Mouse (Mus musculus): Measurements from ENCODE around the gene Kri1. TPM values are rescaled to one million over a fixed set of nuclear protein-coding genes. Genes with fewer than 3 reads are reported as not detected.

Gene Kri1
- polyA plus RNA-seq, 1 experiment from 2014 or later = 15.4 TPM

DNA sequence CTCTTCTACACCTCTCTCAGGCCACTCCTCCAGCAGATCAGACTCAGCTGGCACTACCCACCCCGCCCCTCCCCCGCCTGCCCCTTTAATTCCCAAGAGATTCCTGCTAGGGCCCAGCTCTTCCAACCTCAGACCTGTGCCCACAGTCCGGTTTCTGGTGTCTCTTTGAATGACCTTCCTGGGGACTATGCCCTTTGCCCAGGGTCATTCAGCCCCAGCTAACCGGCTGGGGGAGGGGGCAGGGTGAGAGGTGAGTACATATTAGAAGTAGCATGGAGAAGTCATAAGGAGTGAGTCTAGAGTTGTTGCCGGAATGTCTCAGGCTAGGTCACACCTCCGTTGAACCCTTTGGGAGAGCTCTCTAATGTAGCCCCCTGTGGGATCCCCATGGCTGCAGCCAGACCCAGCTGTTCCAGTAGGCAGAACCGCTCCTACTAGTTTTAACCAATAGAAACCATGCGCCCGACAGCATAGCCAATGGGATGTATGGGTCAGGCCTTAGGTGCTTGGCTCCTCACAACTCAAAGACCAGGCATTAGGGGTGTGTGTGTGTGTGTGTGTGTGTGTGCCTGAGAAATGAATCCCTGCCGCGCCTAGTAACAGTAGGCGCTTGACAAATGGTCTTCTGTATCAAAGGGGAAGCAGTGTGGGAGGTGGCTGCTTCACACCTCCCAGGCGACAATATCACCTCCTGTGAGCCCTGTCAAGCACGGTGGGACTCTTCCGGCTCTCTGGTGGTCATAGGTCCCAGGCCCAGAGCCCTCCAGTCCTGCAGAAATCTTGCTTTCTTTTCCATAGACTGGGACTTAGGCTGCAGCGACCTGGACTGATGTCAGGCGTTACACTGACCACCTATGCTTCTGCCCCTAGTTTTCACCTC lies 37.9 kb downstream of the Kri1 start:
- H3K4me3 ChIP-seq = no peak overlapping the region
- H3K9ac ChIP-seq = no peak overlapping the region
- whole genome bisulfite sequencing = 43% methylated on average over 17 of the region's 17 CpGs
- H3K4me1 ChIP-seq = peaks cover 11% of the 10 kb centered on the region
- ATAC-seq = no peak
- H3K27me3 ChIP-seq = peaks cover 74% of the 10 kb centered on the region
- no peaks in the 10 kb centered on the region for H3K9me3 ChIP-seq (replicated peaks)
- no peak overlapping the region for H3K4me2 ChIP-seq
- no peaks in the 10 kb centered on the region for H3K36me3 ChIP-seq (ENCODE audit: poor library complexity, severe bottlenecking)
- H3K27ac ChIP-seq = no peak overlapping the region

DNA sequence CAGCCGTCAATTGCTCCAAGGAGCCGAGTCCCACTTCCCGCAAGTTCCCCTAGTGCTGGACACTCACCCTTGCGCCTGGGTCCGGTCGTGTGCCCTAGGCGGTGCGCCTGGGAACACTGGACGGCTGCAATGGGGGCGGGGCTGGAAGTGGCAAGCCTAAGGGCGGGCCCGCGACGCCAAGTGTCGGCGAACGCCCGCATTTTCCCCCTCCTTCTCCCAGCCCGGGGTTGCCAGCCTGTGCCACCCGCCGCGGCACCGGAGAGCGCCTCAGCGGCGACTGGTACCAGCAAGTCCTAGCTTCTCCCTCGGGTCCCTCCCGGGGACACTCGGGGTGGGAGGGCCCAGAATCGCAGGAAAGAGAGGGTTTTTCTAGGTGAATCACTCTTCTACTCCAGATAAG lies 39.4 kb downstream of the Kri1 start, which contains the start of gene S1pr5:
Gene S1pr5, minus strand, starts transcription at position 118 of the 400 bp plus-strand sequence.
- no peaks in the 10 kb centered on the region for H3K9me3 ChIP-seq (replicated peaks)
- H3K4me2 ChIP-seq = peak within 1 kb of the TSS; percentile 34
- no peak for ATAC-seq
- H3K4me1 ChIP-seq = peaks cover 23% of the 10 kb centered on the region
- H3K9ac ChIP-seq = 0 out of 2 replicates have a peak within 1 kb of the TSS, but pooled peaks have one; percentile 23
- H3K27me3 ChIP-seq = peaks cover 89% of the 10 kb centered on the region
- no peak within 1 kb of the TSS for H3K27ac ChIP-seq
- 2% methylated on average over 30 of the region's 30 CpGs for WGBS
- no peaks in the 10 kb centered on the region for H3K36me3 ChIP-seq (ENCODE audit: poor library complexity, severe bottlenecking)
- H3K4me3 ChIP-seq = no peak within 1 kb of the TSS; the same call in 1 of the 2 replicates

DNA sequence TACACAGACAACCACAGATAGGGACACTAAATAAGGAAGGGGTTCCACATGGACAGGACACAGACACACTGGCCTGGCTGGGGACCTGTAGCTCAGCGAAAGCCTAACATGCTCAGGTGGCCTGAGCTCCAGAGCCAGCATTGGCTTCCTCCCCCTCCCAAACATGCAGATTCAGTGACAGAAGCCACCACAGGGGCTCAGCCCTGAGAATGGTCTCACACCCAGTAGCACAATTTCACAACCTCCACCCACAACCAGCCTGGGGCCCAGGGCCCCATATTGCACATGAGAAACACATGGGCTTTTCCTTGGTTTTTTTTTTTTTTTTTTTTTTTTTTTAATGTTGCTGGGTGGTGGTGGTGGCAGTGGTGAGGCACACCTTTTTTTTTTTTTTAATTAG lies 41.4 kb downstream of the Kri1 start:
- no peak for ATAC-seq
- 69% methylated on average over 1 of the region's 1 CpGs for WGBS
- peaks cover 23% of the 10 kb centered on the region for H3K4me1 ChIP-seq
- H3K9me3 ChIP-seq (replicated peaks) = no peaks in the 10 kb centered on the region
- H3K9ac ChIP-seq = no peak overlapping the region
- no peak overlapping the region for H3K4me2 ChIP-seq
- no peaks in the 10 kb centered on the region for H3K36me3 ChIP-seq (ENCODE audit: poor library complexity, severe bottlenecking)
- peaks cover 93% of the 10 kb centered on the region for H3K27me3 ChIP-seq
- H3K27ac ChIP-seq = no peak overlapping the region
- H3K4me3 ChIP-seq = no peak overlapping the region

DNA sequence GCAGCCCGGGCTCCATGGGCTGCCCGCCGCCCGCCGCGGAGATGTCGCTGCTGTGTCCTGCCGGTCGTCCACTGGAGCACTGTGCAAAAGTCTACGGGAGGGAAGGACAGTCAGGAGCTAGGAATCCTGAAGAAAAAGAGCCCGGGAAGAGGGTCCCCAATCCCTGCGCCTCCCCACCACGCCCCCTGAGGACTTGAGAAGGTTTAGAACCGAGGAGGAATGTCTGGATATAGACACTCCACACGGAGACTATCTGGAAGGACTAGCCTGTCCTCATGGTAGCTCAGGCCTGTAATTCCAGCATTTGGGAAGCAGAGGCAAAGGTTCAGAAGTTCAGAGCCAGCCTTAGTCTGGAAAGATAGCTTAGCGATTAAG lies 42.7 kb downstream of the Kri1 start:
- WGBS = under 1% methylated on average over 16 of the region's 16 CpGs
- H3K4me2 ChIP-seq = peak overlapping the region; percentile 75

DNA sequence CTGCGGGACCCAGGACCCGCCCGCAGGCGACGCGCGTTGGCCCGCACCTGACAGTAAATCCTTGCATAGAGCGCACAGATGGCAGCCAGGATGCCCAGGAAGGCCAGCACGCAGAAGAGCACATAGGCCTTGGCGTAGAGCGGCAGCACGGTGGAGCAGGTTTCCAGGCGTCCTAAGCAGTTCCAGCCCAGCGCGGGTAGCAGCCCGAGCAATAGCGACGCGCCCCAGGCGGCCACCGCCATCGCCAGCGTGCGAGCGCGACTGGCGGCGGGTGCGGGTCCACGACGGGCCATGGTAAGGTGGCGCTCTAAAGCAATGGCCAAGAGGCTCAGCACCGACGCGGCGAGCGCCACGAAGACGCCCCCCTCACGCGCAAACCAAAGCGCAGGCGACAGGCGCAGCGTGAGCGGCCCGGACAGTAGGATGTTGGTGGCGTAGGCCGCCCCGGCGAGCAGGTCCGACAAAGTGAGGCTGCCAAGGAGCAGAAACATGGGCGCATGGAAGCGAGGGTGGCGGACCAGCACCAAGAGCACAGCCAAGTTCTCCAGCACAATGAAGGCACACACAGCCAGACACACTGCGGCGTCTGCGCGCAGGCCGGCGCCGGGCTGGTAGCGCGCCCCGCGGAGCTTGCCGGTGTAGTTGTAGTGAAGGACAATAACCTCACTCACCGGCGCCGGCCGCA lies 43.2 kb downstream of the Kri1 start:
- no peak overlapping the region for H3K27ac ChIP-seq
- H3K4me2 ChIP-seq = peak overlapping the region; percentile 75
- H3K4me3 ChIP-seq = peak overlapping the region; percentile 45
- H3K4me1 ChIP-seq = peaks cover 26% of the 10 kb centered on the region
- no peaks in the 10 kb centered on the region for H3K9me3 ChIP-seq (replicated peaks)
- peak; percentile 30; the same call in 1 of the 2 replicates for ATAC-seq
- H3K27me3 ChIP-seq = peaks cover 79% of the 10 kb centered on the region
- WGBS = under 1% methylated on average over 60 of the region's 72 CpGs
- peak overlapping the region; percentile 57 for H3K9ac ChIP-seq
- no peaks in the 10 kb centered on the region for H3K36me3 ChIP-seq (ENCODE audit: poor library complexity, severe bottlenecking)

More for the DNA sequence above, 42.7 kb downstream of the Kri1 start:
- peaks cover 23% of the 10 kb centered on the region for H3K4me1 ChIP-seq
- peak overlapping the region; percentile 57 for H3K9ac ChIP-seq
- H3K27me3 ChIP-seq = peaks cover 84% of the 10 kb centered on the region
- ATAC-seq = no peak
- peak overlapping the region; percentile 45 for H3K4me3 ChIP-seq
- H3K27ac ChIP-seq = no peak overlapping the region
- H3K36me3 ChIP-seq (ENCODE audit: poor library complexity, severe bottlenecking) = no peaks in the 10 kb centered on the region
- no peaks in the 10 kb centered on the region for H3K9me3 ChIP-seq (replicated peaks)

DNA sequence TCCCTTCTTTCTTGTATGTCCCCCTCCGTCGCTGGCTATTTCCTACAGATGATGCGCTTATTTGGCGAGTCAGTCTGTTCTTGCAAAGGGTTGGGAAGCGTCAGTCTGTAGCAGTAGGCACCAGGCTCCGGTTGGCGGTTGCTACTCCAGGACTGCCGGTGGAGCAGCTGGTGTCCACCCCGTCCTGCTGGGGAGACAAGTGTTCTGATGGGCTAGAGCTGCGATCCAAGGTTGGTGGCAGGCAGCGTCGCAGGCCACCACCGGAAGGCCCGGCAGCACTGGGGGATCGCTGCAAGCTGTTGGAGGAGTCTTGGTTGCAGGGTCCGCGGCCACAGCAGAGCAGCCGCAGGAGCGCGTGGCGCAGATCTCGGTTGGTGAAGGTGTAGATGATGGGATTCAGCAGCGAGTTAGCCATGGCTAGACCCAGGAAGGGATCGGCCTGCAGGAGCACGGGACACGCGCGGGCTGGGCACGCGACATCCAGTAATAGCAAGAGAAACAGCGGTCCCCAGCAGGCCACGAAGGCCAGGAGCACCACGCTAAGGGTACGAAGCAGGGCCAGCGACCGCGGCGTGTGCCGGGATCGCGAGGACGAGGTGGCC lies 43.8 kb downstream of the Kri1 start:
- peaks cover 30% of the 10 kb centered on the region for H3K4me1 ChIP-seq
- H3K36me3 ChIP-seq (ENCODE audit: poor library complexity, severe bottlenecking) = no peaks in the 10 kb centered on the region
- peaks cover 73% of the 10 kb centered on the region for H3K27me3 ChIP-seq
- no peak; the same call in 1 of the 2 replicates for ATAC-seq
- H3K4me3 ChIP-seq = peak overlapping the region; percentile 45
- 5% methylated on average over 42 of the region's 42 CpGs for WGBS
- peak overlapping the region; percentile 57 for H3K9ac ChIP-seq
- H3K9me3 ChIP-seq (replicated peaks) = no peaks in the 10 kb centered on the region
- no peak overlapping the region for H3K27ac ChIP-seq
- peak overlapping the region; percentile 75 for H3K4me2 ChIP-seq

DNA sequence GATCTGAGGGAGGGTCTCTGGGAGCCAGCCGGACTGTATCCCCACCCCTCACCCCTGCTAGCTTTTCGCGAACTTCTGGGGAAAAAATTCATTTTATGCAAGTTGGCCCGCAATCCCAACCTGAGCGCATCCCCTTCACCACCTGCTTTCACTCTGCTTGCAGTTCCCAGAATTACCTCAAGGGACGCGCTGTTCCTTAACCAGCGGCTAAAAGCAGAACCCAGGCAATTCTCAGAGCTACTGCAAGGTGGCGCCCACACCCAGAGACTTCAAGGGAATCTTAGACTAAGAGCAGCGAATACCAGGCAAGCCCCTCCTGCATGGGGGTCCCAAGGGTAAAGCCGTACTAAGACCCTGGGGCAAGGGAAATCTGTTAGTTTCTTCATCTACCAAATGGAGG lies 46.4 kb downstream of the Kri1 start:
- ATAC-seq = no peak
- Histone ChIP-seq H3K9me3 (replicated peaks) (no peaks in the 10 kb centered on the region), H3K9ac (no peak overlapping the region), H3K27me3 (peaks cover 51% of the 10 kb centered on the region), H3K4me2 (no peak overlapping the region), H3K36me3 (ENCODE audit: poor library complexity, severe bottlenecking) (no peaks in the 10 kb centered on the region), H3K27ac (no peak overlapping the region), H3K4me1 (peaks cover 39% of the 10 kb centered on the region), H3K4me3 (no peak overlapping the region)
- WGBS = 5% methylated on average over 11 of the region's 11 CpGs

DNA sequence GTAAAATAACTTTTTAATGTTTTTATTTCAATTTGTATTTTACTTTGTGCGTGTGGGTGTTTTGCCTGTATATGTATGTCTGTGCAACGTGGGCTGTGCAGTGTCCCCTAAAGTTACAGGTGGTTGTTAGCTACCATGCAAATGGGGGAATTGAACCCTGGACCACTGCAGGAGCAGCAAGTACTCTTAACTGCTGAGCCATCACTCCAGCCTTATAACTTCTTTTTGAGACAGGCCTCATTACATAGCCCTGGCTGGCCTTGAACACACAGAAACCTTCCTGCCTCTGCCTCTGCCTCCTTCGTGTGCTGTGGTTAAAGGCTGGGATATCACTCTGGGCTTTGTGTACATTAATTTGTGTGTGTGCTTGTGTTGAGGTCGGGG lies 48.3 kb downstream of the Kri1 start:
- H3K4me3 ChIP-seq = peak overlapping the region; percentile 93
- H3K9me3 ChIP-seq (replicated peaks) = no peaks in the 10 kb centered on the region
- H3K9ac ChIP-seq = peak overlapping the region; percentile 99
- no peak; the same call in 1 of the 2 replicates for ATAC-seq
- 38% methylated on average over 4 of the region's 4 CpGs for WGBS
- H3K4me1 ChIP-seq = peaks cover 30% of the 10 kb centered on the region
- no peak overlapping the region for H3K27ac ChIP-seq
- peak overlapping the region; percentile 83 for H3K4me2 ChIP-seq
- peaks cover 32% of the 10 kb centered on the region for H3K27me3 ChIP-seq
- H3K36me3 ChIP-seq (ENCODE audit: poor library complexity, severe bottlenecking) = peaks cover 13% of the 10 kb centered on the region

DNA sequence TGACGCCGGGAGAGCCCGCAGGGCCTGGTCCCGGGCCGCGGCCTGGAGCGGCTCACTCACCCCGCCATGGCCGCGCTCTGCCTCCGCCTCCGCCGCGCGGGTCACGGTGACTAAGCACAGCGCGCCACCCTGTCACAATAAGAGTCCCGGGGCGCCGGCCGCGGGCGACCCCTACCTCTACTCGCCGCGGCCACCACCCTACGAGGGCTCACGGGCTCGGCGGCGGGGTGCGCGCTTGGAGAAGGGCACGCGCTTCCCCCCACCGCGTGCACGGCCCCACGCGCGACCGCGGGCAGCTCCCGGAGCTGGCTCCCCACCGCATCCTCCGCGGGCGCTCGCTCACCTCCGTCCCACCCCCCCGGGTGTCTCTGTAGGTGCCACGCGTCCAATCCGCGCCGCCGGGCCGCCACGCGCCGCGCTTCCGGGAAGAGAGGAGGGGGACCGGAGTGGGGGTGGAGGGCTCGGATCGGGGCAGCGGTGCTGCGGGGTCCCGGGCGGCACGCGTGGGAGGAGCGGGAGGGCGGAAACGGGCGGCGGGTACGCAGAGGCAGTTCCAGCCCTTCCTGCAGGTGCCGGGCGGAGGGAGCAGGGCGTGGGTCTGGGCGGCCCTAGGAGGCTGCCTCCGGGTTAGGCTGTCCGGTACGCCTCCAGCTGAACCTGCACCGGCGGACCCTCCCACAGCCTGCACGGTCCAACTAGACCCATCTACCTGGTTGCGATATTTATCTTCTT lies 48.9 kb downstream of the Kri1 start, which contains the start of gene Keap1:
Gene Keap1, minus strand, starts transcription at position 629 of the 732 bp plus-strand sequence.
- peak; percentile 90 for ATAC-seq
- under 1% methylated on average over 70 of the region's 90 CpGs for WGBS

DNA sequence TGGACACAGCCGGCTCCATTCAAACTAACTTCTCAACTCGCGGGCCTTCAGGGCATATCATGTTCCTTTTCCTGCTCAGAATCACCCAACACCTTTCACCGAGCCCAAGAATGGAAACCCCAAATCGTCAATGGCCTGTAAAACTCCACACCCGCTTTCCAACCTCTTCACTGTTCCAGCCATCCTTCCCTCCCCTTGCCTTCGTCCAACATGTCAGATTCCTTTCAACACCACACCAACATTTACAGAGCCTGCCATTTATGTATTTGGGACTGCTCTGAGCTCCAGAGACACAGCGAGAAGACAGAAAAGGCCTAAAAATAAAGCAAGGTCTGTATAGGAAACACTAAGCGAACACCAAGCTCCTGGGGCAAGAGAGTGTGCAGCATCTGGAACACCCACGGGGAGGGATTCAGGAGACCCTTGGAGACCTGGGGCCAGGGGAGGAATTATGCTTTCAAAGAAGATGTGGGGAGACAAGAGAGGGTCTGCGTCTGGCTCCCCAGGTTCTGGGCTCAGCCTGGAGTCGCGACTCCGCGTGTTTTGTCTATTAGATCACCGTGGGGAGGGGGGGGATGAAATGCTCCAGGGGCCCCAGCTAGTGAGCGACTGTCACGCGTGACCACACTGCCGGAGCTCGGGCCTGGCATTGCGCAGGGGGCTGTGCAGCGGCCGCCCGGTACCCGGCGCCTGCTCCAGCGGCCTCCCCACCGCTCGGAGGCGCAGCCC lies 49.6 kb downstream of the Kri1 start:
- ATAC-seq = peak; percentile 28

More for the DNA sequence above, 48.9 kb downstream of the Kri1 start, which contains the start of gene Keap1:
- Histone ChIP-seq H3K9me3 (replicated peaks) (no peaks in the 10 kb centered on the region), H3K4me1 (peaks cover 25% of the 10 kb centered on the region), H3K9ac (peak within 1 kb of the TSS; percentile 99), H3K27me3 (peaks cover 26% of the 10 kb centered on the region), H3K4me3 (peak within 1 kb of the TSS; percentile 93), H3K27ac (peak within 1 kb of the TSS; percentile 90), H3K36me3 (ENCODE audit: poor library complexity, severe bottlenecking) (peaks cover 19% of the 10 kb centered on the region), H3K4me2 (peak within 1 kb of the TSS; percentile 83)

More for the DNA sequence above, 49.6 kb downstream of the Kri1 start:
- Histone ChIP-seq H3K4me3 (peak overlapping the region; percentile 93), H3K9ac (peak overlapping the region; percentile 99), H3K36me3 (ENCODE audit: poor library complexity, severe bottlenecking) (peaks cover 26% of the 10 kb centered on the region), H3K27me3 (peaks cover 19% of the 10 kb centered on the region), H3K27ac (peak overlapping the region; percentile 90), H3K9me3 (replicated peaks) (no peaks in the 10 kb centered on the region), H3K4me2 (peak overlapping the region; percentile 83), H3K4me1 (peaks cover 22% of the 10 kb centered on the region)
- WGBS = 1% methylated on average over 31 of the region's 31 CpGs

All from forebrain, embryonic 13.5 days (tissue).